Mouse (Mus musculus) ES-Bruce4 (cell line): Measurements from ENCODE around the gene Ash1l.

Experiments used
- CTCF ChIP-seq: IDR thresholded peaks from one replicate; pipeline ENCODE4 v1.8.1; 2011; ENCODE audit warnings: low read depth, low read length
- EP300 ChIP-seq: IDR thresholded peaks from 2 replicates; pipeline ENCODE4 v1.6.1; 2011; ENCODE audit warnings: low read depth, low read length; ENCODE audit not compliant: insufficient read depth
- POLR2A ChIP-seq: IDR thresholded peaks from one replicate; pipeline ENCODE4 v1.8.1; 2011; ENCODE audit warnings: low read length; ENCODE audit not compliant: insufficient read depth

DNA sequence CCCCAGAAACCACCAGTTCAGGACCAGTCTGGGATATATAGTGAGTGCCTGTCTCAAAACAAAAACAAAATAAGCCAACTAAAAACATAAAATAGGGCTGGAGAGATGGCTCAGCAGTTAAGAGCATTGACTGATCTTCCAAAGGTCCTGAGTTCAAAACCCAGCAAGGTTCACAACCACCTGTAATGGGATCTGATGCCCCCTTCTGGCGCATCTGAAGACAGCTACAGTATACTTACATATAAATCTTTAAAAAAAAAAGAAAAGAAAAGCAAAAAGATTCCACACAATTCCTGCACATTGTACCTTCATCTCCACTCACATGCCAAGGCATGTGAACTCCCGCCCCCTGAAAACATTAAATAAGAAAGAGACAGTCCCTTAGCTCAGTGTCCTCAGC lies 24.8 kb upstream of the Ash1l start:
- TF ChIP-seq EP300 (no peak), CTCF (no peak), POLR2A (no peak)
